Mouse (Mus musculus) myocyte (in vitro differentiated cells): ENCODE data around the gene Ubtf.

Experiments used
- E2F4 ChIP-seq: IDR thresholded peaks from one replicate; pipeline ENCODE4 v1.6.1; 2011; ENCODE audit warnings: mild to moderate bottlenecking, control low read depth, moderate library complexity; ENCODE audit not compliant: insufficient read depth
- MYOD1 ChIP-seq, 3 experiments: IDR thresholded peaks; one replicate each; pipeline ENCODE4 v1.6.1; 2011; ENCODE audit warnings: control low read depth in 2 of 3, low read depth in 2 of 3, mild to moderate bottlenecking in 2 of 3, moderate library complexity in 1 of 3; ENCODE audit not compliant: insufficient read length in 2 of 3, control insufficient read depth in 1 of 3
- MYOG ChIP-seq, 3 experiments: IDR thresholded peaks; one replicate each; pipeline ENCODE4 v1.6.1; 2011; ENCODE audit warnings: control low read depth in 2 of 3, low read depth in 2 of 3, mild to moderate bottlenecking in 2 of 3; ENCODE audit not compliant: insufficient read length in 2 of 3, control insufficient read depth in 1 of 3, insufficient read depth in 1 of 3
- POLR2A ChIP-seq: IDR thresholded peaks from one replicate; pipeline ENCODE4 v1.6.1; 2011; ENCODE audit warnings: low read depth, mild to moderate bottlenecking, control low read depth, moderate library complexity; ENCODE audit not compliant: insufficient read length
- REST ChIP-seq: IDR thresholded peaks from one replicate; pipeline ENCODE4 v1.6.1; 2011; ENCODE audit warnings: mild to moderate bottlenecking, control low read depth, moderate library complexity; ENCODE audit not compliant: insufficient read depth, insufficient read length
- SRF ChIP-seq: IDR thresholded peaks from one replicate; pipeline ENCODE4 v1.6.1; 2011; ENCODE audit warnings: low read depth; ENCODE audit not compliant: control insufficient read depth, insufficient read length
- USF1 ChIP-seq: IDR thresholded peaks from one replicate; pipeline ENCODE4 v1.6.1; 2011; ENCODE audit warnings: low read depth, mild to moderate bottlenecking, control low read depth, moderate library complexity

- no peak for TF ChIP-seq POLR2A
- peak in 1 of 3 experiments; percentile 22 for TF ChIP-seq MYOD1 (IDR thresholded peaks at IDR 0.05; ENCODE audit: control insufficient read depth in 1 of 3, insufficient read length in 2 of 3, low read depth in 2 of 3)
- TF ChIP-seq REST, result no peak
- peak in 2 of 3 experiments; percentile 34 to 54 for TF ChIP-seq MYOG (IDR thresholded peaks at IDR 0.05; ENCODE audit: control insufficient read depth in 1 of 3, insufficient read depth in 1 of 3, insufficient read length in 2 of 3, low read depth in 2 of 3)
- no peak for TF ChIP-seq E2F4
- TF ChIP-seq USF1, result no peak
- TF ChIP-seq SRF, result no peak
Observed at GRCm38 (mm10) chr11:102277754-102278153, 41.8 kb downstream of the Ubtf start.
